Mouse (Mus musculus): ENCODE results near the gene Sh3bp2. TPM values are rescaled to one million over a fixed set of nuclear protein-coding genes. Genes with fewer than 3 reads are reported as not detected.

Gene Sh3bp2
- total and polyA plus RNA-seq, 2 experiments from 2014 or later, result 1.5 to 8.2 TPM

DNA sequence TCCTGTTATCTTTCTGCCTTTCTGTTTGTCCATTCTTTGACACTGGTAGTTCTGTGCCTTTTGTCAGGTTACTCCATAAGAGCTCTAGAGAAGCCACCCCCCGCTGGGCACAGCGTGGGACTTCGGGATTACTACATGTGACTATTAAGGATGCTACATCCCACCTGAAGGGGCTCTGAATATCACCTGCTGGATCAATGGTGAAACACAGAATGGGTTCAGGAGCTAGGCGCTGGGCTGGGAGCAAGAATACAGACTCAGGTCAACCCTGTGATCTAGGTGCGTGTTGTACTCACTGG, 788 bp downstream of the Sh3bp2 start:
- Histone ChIP-seq H3K4me3 (ENCODE audit: low read depth, low read length) (peak overlapping the region; percentile 54), H3K4me2 (ENCODE audit: low read depth, low read length) (peak overlapping the region; percentile 65), H3K9ac (replicated peaks; ENCODE audit: low read depth, low read length) (no peak overlapping the region)

DNA sequence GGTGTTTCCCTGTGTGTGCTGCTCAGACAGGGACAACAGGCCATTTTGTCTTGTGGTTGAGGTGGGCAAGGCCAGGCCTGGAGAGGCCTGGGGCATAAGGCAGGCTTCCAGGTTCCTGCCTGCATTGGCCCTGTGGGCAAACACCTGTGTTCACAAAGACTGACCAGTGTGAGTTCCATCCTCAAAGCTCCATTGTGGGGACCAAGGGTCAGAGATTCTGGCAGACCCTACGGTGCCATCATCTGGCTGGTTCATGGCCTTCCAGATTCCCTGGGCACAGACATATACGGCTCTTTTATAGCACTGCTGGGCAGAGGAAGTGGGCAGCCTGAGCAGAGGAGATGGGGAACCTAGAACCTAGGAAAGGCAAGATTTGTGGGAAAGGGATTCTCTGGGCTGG, 1.7 kb downstream of the Sh3bp2 start:
- Histone ChIP-seq H3K9ac (replicated peaks; ENCODE audit: low read depth, low read length) (no peak overlapping the region), H3K4me1 (ENCODE audit: control insufficient read depth, insufficient read depth) (no peaks in the 10 kb centered on the region), H3K9me3 (replicated peaks; ENCODE audit: control insufficient read depth, low read length) (no peaks in the 10 kb centered on the region), H3K27me3 (ENCODE audit: control insufficient read depth, insufficient read depth, low read length) (peaks cover 3% of the 10 kb centered on the region; the same call in 1 of the 2 replicates), H3K36me3 (replicated peaks; ENCODE audit: control insufficient read depth, insufficient read depth, low read length) (no peaks in the 10 kb centered on the region), H3K4me3 (ENCODE audit: low read depth, low read length) (no peak overlapping the region), H3K27ac (ENCODE audit: low read depth) (no peak overlapping the region), H3K4me2 (ENCODE audit: low read depth, low read length) (no peak overlapping the region)
- no peak for ATAC-seq (ENCODE audit: insufficient read depth, low read depth)
- 85% methylated on average over 2 of the region's 2 CpGs for WGBS
- no peak for DNase-seq (ENCODE audit: low spot score)
- TF ChIP-seq CTCF (IDR thresholded peaks at IDR 0.05; ENCODE audit: low read depth), result no peak
- no peak for TF ChIP-seq EP300 (IDR thresholded peaks at IDR 0.05; ENCODE audit: low read depth)

More for the DNA sequence above, 788 bp downstream of the Sh3bp2 start:
- TF ChIP-seq EP300 (IDR thresholded peaks at IDR 0.05; ENCODE audit: low read depth), result no peak
- TF ChIP-seq CTCF (IDR thresholded peaks at IDR 0.05; ENCODE audit: low read depth), result no peak
- Histone ChIP-seq H3K27me3 (ENCODE audit: control insufficient read depth, insufficient read depth, low read length) (peaks cover 3% of the 10 kb centered on the region; the same call in 1 of the 2 replicates), H3K9me3 (replicated peaks; ENCODE audit: control insufficient read depth, low read length) (no peaks in the 10 kb centered on the region), H3K27ac (ENCODE audit: low read depth) (no peak overlapping the region), H3K4me1 (ENCODE audit: control insufficient read depth, insufficient read depth) (0 out of 2 replicates have a peak, but pooled peaks cover under 1% of the 10 kb centered on the region), H3K36me3 (replicated peaks; ENCODE audit: control insufficient read depth, insufficient read depth, low read length) (no peaks in the 10 kb centered on the region)
- no peak for ATAC-seq (ENCODE audit: insufficient read depth, low read depth)
- no peak for DNase-seq (ENCODE audit: low spot score)
- whole genome bisulfite sequencing, result 68% methylated on average over 5 of the region's 5 CpGs

DNA sequence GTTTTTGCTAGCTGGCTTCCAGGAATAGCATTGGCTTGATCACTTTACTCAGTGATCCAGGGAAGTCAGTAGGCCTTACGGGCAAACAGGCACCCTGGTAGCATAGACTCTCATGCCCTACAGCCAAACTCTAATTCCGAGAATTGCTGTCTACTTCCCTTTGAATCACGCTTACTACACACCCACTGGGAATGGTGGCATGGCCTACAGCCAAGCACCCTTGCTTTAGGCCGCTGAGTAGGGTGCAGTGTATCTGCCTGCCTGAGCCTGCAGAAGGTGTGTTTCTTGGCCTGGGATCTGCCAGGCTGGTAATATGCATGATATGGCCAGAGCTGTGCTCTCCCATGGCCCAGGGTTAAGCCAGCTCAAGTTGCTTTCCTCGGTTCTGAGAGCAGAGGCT, 3.1 kb downstream of the Sh3bp2 start:
- no peak overlapping the region for H3K4me3 ChIP-seq (ENCODE audit: low read depth, low read length)
- H3K4me2 ChIP-seq (ENCODE audit: low read depth, low read length), result no peak overlapping the region
- no peaks in the 10 kb centered on the region for H3K4me1 ChIP-seq (ENCODE audit: control insufficient read depth, insufficient read depth)
- H3K36me3 ChIP-seq (replicated peaks; ENCODE audit: control insufficient read depth, insufficient read depth, low read length), result no peaks in the 10 kb centered on the region
- H3K9ac ChIP-seq (replicated peaks; ENCODE audit: low read depth, low read length), result no peak overlapping the region
- ATAC-seq (ENCODE audit: insufficient read depth, low read depth) (no peak), DNase-seq (ENCODE audit: low spot score) (no peak)
- 69% methylated on average over 5 of the region's 5 CpGs for WGBS
- H3K27ac ChIP-seq (ENCODE audit: low read depth), result no peak overlapping the region
- H3K27me3 ChIP-seq (ENCODE audit: control insufficient read depth, insufficient read depth, low read length), result peaks cover 3% of the 10 kb centered on the region; the same call in 1 of the 2 replicates
- no peak for TF ChIP-seq EP300 (IDR thresholded peaks at IDR 0.05; ENCODE audit: low read depth)
- TF ChIP-seq CTCF (IDR thresholded peaks at IDR 0.05; ENCODE audit: low read depth), result no peak
- no peaks in the 10 kb centered on the region for H3K9me3 ChIP-seq (replicated peaks; ENCODE audit: control insufficient read depth, low read length)

DNA sequence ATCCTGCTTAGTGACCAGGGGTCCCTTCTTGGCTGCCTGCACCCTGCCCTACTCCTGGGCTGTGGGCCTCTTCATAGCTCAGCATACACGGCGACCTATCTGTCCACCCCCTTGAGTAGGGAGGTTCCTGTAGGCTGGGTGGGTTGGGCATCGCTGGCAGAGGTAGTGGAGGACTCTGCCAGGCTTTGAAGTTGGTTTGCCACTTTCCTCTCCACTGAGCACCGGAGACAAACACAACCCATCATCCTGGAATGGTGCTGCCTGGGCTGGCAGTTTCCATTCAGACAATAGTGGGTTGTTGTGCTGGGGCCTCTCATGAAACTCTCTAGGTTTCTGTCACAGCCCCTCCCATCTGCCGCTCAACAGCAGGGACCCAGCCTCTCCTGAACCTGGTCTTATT, 4.5 kb downstream of the Sh3bp2 start:
- 78% methylated on average over 5 of the region's 5 CpGs for WGBS
- H3K27ac ChIP-seq (ENCODE audit: low read depth), result no peak overlapping the region

DNA sequence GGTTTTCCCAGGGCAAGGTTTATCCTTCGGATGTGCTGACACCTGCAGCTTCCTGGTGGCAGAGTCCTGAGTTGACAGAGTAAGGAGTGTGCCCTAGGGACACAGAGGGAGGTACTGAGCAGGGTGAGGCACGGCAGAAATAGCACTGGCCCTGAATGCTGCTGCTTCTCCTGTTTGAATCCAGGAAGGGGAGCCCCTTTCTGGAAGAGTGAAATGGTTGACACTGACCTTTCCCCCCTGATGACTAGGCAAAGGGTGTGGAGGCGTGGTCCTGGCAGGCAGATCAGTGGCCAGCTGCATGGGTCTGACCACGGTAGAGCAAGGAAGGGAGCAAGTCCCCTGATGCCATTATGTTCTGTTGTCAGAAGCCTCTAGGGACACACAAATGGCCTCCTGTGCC, 5.0 kb downstream of the Sh3bp2 start:
- no peak overlapping the region for H3K4me3 ChIP-seq (ENCODE audit: low read depth, low read length)
- TF ChIP-seq EP300 (IDR thresholded peaks at IDR 0.05; ENCODE audit: low read depth) (no peak), CTCF (IDR thresholded peaks at IDR 0.05; ENCODE audit: low read depth) (no peak)
- H3K9ac ChIP-seq (replicated peaks; ENCODE audit: low read depth, low read length), result no peak overlapping the region
- no peaks in the 10 kb centered on the region for H3K9me3 ChIP-seq (replicated peaks; ENCODE audit: control insufficient read depth, low read length)
- 42% methylated on average over 4 of the region's 4 CpGs for WGBS
- H3K27me3 ChIP-seq (ENCODE audit: control insufficient read depth, insufficient read depth, low read length), result peaks cover 3% of the 10 kb centered on the region; the same call in 1 of the 2 replicates
- H3K36me3 ChIP-seq (replicated peaks; ENCODE audit: control insufficient read depth, insufficient read depth, low read length), result no peaks in the 10 kb centered on the region
- H3K27ac ChIP-seq (ENCODE audit: low read depth), result no peak overlapping the region
- DNase-seq (ENCODE audit: low spot score) (no peak), ATAC-seq (ENCODE audit: insufficient read depth, low read depth) (no peak)
- no peak overlapping the region for H3K4me2 ChIP-seq (ENCODE audit: low read depth, low read length)
- H3K4me1 ChIP-seq (ENCODE audit: control insufficient read depth, insufficient read depth), result no peaks in the 10 kb centered on the region

More for the DNA sequence above, 4.5 kb downstream of the Sh3bp2 start:
- no peak overlapping the region for H3K4me3 ChIP-seq (ENCODE audit: low read depth, low read length)
- H3K4me2 ChIP-seq (ENCODE audit: low read depth, low read length), result no peak overlapping the region
- no peaks in the 10 kb centered on the region for H3K4me1 ChIP-seq (ENCODE audit: control insufficient read depth, insufficient read depth)
- ATAC-seq (ENCODE audit: insufficient read depth, low read depth) (no peak), DNase-seq (ENCODE audit: low spot score) (no peak)
- H3K9ac ChIP-seq (replicated peaks; ENCODE audit: low read depth, low read length), result no peak overlapping the region
- H3K27me3 ChIP-seq (ENCODE audit: control insufficient read depth, insufficient read depth, low read length), result peaks cover 3% of the 10 kb centered on the region; the same call in 1 of the 2 replicates
- TF ChIP-seq EP300 (IDR thresholded peaks at IDR 0.05; ENCODE audit: low read depth) (no peak), CTCF (IDR thresholded peaks at IDR 0.05; ENCODE audit: low read depth) (no peak)
- no peaks in the 10 kb centered on the region for H3K36me3 ChIP-seq (replicated peaks; ENCODE audit: control insufficient read depth, insufficient read depth, low read length)
- no peaks in the 10 kb centered on the region for H3K9me3 ChIP-seq (replicated peaks; ENCODE audit: control insufficient read depth, low read length)

DNA sequence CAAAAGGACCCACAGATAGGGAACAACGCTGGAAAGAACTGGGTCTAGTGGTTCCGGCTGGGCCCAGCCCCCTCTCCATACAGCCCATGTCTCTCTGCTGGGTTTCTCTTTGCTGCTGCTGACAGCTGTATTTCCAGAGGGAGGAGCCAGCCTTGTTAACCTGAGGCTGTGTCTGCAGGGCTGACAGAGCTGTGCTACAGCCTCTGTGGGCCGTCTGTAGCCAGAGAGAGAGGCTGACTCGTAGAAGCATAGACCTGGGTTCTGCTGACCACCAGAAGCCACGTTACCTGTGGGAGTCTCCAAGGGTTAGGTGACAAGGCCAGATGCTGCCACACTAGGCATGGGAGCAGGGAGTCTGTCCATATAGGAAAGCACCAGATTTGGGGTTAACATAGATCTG, 7.4 kb downstream of the Sh3bp2 start:
- ATAC-seq (ENCODE audit: insufficient read depth, low read depth), result no peak
- no peak for TF ChIP-seq EP300 (IDR thresholded peaks at IDR 0.05; ENCODE audit: low read depth)
- TF ChIP-seq CTCF (IDR thresholded peaks at IDR 0.05; ENCODE audit: low read depth), result no peak
- H3K27ac ChIP-seq (ENCODE audit: low read depth), result no peak overlapping the region

More for the DNA sequence above, 7.4 kb downstream of the Sh3bp2 start:
- H3K27me3 ChIP-seq (ENCODE audit: control insufficient read depth, insufficient read depth, low read length), result no peaks in the 10 kb centered on the region
- DNase-seq (ENCODE audit: low spot score), result no peak
- H3K9me3 ChIP-seq (replicated peaks; ENCODE audit: control insufficient read depth, low read length), result no peaks in the 10 kb centered on the region
- H3K4me3 ChIP-seq (ENCODE audit: low read depth, low read length), result no peak overlapping the region
- H3K36me3 ChIP-seq (replicated peaks; ENCODE audit: control insufficient read depth, insufficient read depth, low read length), result no peaks in the 10 kb centered on the region
- no peak overlapping the region for H3K4me2 ChIP-seq (ENCODE audit: low read depth, low read length)
- H3K9ac ChIP-seq (replicated peaks; ENCODE audit: low read depth, low read length), result no peak overlapping the region
- 67% methylated on average over 5 of the region's 5 CpGs for WGBS
- no peaks in the 10 kb centered on the region for H3K4me1 ChIP-seq (ENCODE audit: control insufficient read depth, insufficient read depth)
